Mouse (Mus musculus): ENCODE results near the gene Eri3.

- TF ChIP-seq CTCF (IDR thresholded peaks at IDR 0.05; ENCODE audit: borderline replicate concordance, extremely low read depth, insufficient read depth, insufficient read length) = no peak
- no peak for TF ChIP-seq POLR2A (IDR thresholded peaks at IDR 0.05; ENCODE audit: borderline replicate concordance, extremely low read depth, insufficient read depth, insufficient read length, poor library complexity, severe bottlenecking)
Measured at GRCm38 (mm10) chr4:117672042-117672441, 121.9 kb downstream of the Eri3 start.
